Mouse (Mus musculus) hindbrain, embryonic 14.5 days (tissue): ENCODE measurements around the gene Gm9817. TPM values are rescaled to one million over a fixed set of nuclear protein-coding genes. Genes with fewer than 3 reads are reported as not detected.
"Not testable (repeated sequence)": the region's sequence is repeated elsewhere in the genome, so short reads cannot be mapped to it uniquely, and the experiment has no call there.

Experiments used
- ATAC-seq: fragments of 200-750 bp; cut with Nextera tagmentation; 2 replicates; pipeline ENCODE4 v1.8.0; 2017; ENCODE audit warnings: moderate number of reproducible peaks, mild to moderate bottlenecking, moderate TSS enrichment, moderate library complexity; ENCODE audit not compliant: low FRiP score
- DNase-seq: peaks from one replicate; pipeline ENCODE4 v3.0.0-alpha.2; 2015; ENCODE audit warnings: low spot score
- H3K27ac ChIP-seq: fragments of 300-500 bp; sonication (generic); 2 replicates; pipeline ENCODE4 v1.5.1; 2014; ENCODE audit warnings: mild to moderate bottlenecking, moderate library complexity
- H3K27me3 ChIP-seq: fragments of 300-500 bp; sonication (generic); 2 replicates; pipeline ENCODE4 v1.6.1; 2014; ENCODE audit warnings: mild to moderate bottlenecking, low read length, mixed read lengths; ENCODE audit not compliant: control insufficient read depth, insufficient read depth
- H3K36me3 ChIP-seq: fragments of 300-500 bp; sonication (generic); replicated peaks from 2 replicates; pipeline ENCODE4 v1.6.1; 2014; ENCODE audit not compliant: control insufficient read depth, insufficient read depth
- H3K4me1 ChIP-seq: fragments of 300-500 bp; sonication (generic); replicated peaks from 2 replicates; pipeline ENCODE4 v1.6.1; 2014; ENCODE audit warnings: antibody characterized with exemption, low read length, mixed read lengths; ENCODE audit not compliant: control insufficient read depth, insufficient read depth
- H3K4me2 ChIP-seq: fragments of 300-500 bp; sonication (generic); replicated peaks from 2 replicates; pipeline ENCODE4 v1.6.1; 2014; ENCODE audit warnings: mild to moderate bottlenecking, moderate library complexity
- H3K4me3 ChIP-seq: fragments of 300-500 bp; sonication (generic); replicated peaks from 2 replicates; pipeline ENCODE4 v1.5.1; 2014; ENCODE audit warnings: mild to moderate bottlenecking, low read length
- H3K9ac ChIP-seq: fragments of 300-500 bp; sonication (generic); 2 replicates; pipeline ENCODE4 v1.6.1; 2014
- H3K9me3 ChIP-seq: fragments of 300-500 bp; sonication (generic); 2 replicates; pipeline ENCODE4 v1.6.1; 2016; ENCODE audit warnings: low read length; ENCODE audit not compliant: control insufficient read depth
- WGBS: fragments of 180-500 bp; shearing (Covaris S2); extraction: QIAGEN DNeasy Blood & Tissue Kit; methylation state at CpG from one replicate; pipeline ENCODE4 v1.1.7; 2014; 5-methylcytosine and 5-hydroxymethylcytosine counted together
- polyA plus RNA-seq: library from polyadenylated mRNA; unstranded; fragments of >200 nt; fragmentation: Nextera tagmentation; extraction: Ambion mirVana; gene quantifications from 2 replicates; pipeline ENCODE4 v1.2.1, GENCODE M21; 2014

Gene Gm9817
- 0.09 TPM in 1 of 2 replicates, not detected in the other for polyA plus RNA-seq

DNA sequence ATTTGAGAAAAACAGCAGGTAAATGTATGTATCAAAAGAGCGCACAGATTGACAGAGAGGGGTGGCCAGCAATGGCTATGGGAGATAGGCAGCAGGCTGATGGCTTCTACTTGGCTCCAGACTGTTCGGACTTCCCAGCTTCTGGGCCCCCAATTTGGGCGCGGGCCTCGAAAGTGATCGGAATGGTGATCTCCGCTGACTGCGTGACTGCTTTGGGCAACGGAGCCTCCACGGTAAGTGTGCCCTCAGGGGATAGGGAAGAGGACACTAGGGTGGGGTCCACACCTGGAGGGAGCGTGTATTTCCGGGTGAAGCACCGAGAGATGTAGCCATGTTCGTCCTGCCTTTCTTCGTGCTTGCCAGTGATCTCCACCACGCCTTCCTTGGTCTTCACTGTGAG is at the start of gene Gm9817:
Gene Gm9817 (plus strand): TSS at position 301 of the 400 bp plus-strand sequence.
- not testable (repeated sequence) for H3K36me3 ChIP-seq, DNase-seq, H3K27me3 ChIP-seq, H3K9me3 ChIP-seq, H3K4me3 ChIP-seq, ATAC-seq, H3K9ac ChIP-seq, H3K4me2 ChIP-seq, H3K27ac ChIP-seq, H3K4me1 ChIP-seq
- WGBS: 49% methylated on average over 15 of the region's 16 CpGs

DNA sequence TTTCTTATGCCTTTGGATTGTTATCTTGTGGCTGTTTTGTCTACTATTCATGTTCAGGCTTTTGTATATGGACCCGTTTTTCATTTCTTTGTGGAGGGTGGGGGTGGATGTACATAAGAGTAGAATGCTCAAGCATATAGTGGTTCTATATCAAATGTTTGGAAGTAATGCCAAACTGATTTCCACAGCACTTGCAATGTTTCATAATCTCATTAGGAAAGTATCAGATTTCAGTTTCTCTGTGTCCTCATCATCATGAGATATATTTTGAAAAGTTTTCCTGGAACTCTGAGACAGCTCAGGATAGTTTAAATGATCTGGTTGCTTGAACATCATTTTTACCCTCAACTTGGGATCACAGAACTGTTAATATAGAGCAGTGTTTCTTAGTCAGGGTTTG is 48.7 kb upstream of the Gm9817 start:
- ATAC-seq (no peak), DNase-seq (no peak)
- Histone ChIP-seq H3K27ac (no peak overlapping the region), H3K9ac (no peak overlapping the region), H3K9me3 (no peaks in the 10 kb centered on the region), H3K4me3 (no peak overlapping the region), H3K27me3 (no peaks in the 10 kb centered on the region), H3K4me2 (no peak overlapping the region), H3K4me1 (no peaks in the 10 kb centered on the region), H3K36me3 (no peaks in the 10 kb centered on the region)
- WGBS: 86% methylated on average over 1 of the region's 1 CpGs

DNA sequence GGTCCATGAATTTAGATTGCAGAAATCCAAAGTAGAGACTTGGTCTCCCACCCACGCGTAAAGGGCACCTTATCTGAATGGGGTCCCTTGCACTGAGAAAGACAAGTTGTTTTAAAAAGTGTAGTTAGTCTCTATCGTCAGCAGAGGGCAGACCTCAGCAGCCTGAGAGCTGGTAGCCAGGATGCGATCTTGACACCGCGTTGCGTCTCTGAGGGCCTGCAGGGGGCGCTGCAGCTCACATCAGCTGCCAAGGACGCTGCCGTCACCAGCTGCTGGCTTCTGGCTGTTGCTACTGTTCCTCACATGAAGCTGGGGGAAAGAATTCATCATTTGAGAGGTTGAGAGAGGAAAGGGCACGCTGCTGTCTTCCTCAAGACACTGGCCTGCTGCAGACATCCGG is 47.7 kb upstream of the Gm9817 start:
- Histone ChIP-seq H3K27me3 (no peaks in the 10 kb centered on the region), H3K4me1 (no peaks in the 10 kb centered on the region), H3K36me3 (no peaks in the 10 kb centered on the region), H3K27ac (no peak overlapping the region), H3K4me3 (no peak overlapping the region), H3K4me2 (no peak overlapping the region), H3K9me3 (no peaks in the 10 kb centered on the region), H3K9ac (no peak overlapping the region)
- ATAC-seq (no peak), DNase-seq (peak; percentile 98)
- 11% methylated on average over 12 of the region's 12 CpGs for WGBS

DNA sequence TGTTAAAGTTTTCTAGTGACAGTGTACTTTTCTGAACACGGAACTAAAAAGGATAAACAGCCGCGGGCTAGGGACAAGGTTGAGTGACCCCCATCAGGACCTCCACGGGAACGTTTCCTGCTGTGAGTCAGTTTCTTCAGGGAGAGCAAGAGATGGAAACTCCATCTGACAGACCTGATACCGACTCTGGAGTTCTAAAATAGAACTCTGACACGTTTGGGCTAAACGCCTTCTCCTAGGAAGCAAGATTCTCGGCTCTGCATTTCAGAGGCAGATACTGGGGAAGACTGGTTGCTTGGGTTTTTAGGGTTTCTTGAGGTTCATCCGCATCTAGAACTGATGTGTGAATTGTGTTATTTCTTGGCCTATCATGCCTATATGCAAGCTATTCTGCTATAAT is 47.2 kb upstream of the Gm9817 start:
- no peak overlapping the region for H3K9ac ChIP-seq
- WGBS: 70% methylated on average over 10 of the region's 10 CpGs
- no peaks in the 10 kb centered on the region for H3K36me3 ChIP-seq

DNA sequence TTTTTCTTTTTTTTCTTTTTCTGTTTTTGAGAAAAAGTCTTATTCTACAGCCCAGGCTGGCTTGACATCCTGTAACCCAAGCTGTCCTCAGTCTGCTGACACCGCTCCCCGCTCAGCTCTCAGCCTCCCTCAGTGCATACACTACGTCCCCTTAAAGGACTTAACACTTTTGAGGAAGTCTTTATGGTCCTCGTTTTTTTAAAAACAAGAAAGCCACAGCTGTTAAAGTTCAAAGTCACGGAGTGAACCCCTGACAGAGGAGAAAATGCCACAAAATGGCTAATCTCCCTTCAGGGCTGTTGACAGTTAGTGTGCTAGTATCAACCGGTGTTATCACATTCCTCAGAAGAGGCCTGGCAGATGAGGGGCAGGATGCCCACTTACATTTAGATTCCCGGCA is 46.7 kb upstream of the Gm9817 start:
- Histone ChIP-seq H3K4me1 (no peaks in the 10 kb centered on the region), H3K27me3 (no peaks in the 10 kb centered on the region), H3K27ac (no peak overlapping the region), H3K4me2 (no peak overlapping the region), H3K36me3 (no peaks in the 10 kb centered on the region), H3K4me3 (no peak overlapping the region), H3K9ac (no peak overlapping the region), H3K9me3 (no peaks in the 10 kb centered on the region)
- 79% methylated on average over 7 of the region's 7 CpGs for WGBS
- no peak for DNase-seq
- no peak for ATAC-seq

More for the DNA sequence above, 47.2 kb upstream of the Gm9817 start:
- no peaks in the 10 kb centered on the region for H3K27me3 ChIP-seq
- DNase-seq: no peak
- ATAC-seq: no peak
- H3K4me1 ChIP-seq: no peaks in the 10 kb centered on the region
- H3K27ac ChIP-seq: no peak overlapping the region
- H3K4me2 ChIP-seq: no peak overlapping the region
- H3K9me3 ChIP-seq: no peaks in the 10 kb centered on the region
- no peak overlapping the region for H3K4me3 ChIP-seq

DNA sequence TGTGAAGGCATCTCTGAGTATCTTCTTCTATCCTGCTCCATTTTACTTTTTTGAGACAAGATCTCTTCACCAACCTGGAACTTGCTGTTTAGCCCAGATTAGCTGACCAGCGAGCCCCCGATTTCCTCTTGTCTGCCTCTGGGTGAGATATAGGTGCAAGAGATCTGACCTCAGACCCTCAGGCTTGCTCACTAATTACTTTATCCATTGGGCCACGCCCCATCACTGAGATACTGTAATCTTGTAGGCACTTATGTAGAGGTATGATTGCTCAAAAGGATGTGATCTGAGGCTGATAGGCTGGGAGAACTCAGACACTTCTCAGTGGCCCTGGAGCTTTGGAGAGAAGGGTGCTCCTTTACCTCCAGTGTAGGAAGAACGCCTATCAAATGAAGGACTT is 46.0 kb upstream of the Gm9817 start:
- DNase-seq (no peak), ATAC-seq (no peak)
- Histone ChIP-seq H3K9me3 (no peaks in the 10 kb centered on the region), H3K27me3 (no peaks in the 10 kb centered on the region), H3K36me3 (no peaks in the 10 kb centered on the region), H3K4me3 (no peak overlapping the region), H3K9ac (no peak overlapping the region), H3K4me1 (no peaks in the 10 kb centered on the region), H3K4me2 (no peak overlapping the region), H3K27ac (no peak overlapping the region)
- WGBS: 92% methylated on average over 4 of the region's 4 CpGs

DNA sequence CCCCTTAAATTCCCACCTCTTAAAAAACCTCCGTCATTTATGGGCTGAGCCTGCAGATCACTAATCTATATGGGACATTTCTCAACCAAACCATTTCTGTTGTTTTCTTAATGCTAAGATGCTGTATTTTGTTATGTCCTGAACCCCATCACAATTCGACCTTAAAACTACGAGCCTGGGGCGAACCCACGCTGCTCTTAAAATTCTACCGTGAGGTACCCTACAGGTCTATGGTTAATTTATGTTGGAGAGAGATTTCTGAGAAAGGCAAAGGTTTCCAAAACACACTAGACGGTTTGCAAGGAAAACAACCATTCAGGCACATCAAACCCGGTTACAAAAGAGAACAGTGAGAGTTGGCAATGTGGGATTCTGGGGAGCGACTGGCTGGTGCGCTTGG is 45.1 kb upstream of the Gm9817 start:
- H3K27me3 ChIP-seq: no peaks in the 10 kb centered on the region
- no peaks in the 10 kb centered on the region for H3K36me3 ChIP-seq
- H3K4me2 ChIP-seq: no peak overlapping the region
- H3K27ac ChIP-seq: no peak overlapping the region
- H3K9ac ChIP-seq: no peak overlapping the region
- ATAC-seq (no peak), DNase-seq (no peak)
- no peaks in the 10 kb centered on the region for H3K9me3 ChIP-seq
- no peak overlapping the region for H3K4me3 ChIP-seq
- no peaks in the 10 kb centered on the region for H3K4me1 ChIP-seq
- WGBS: 90% methylated on average over 10 of the region's 10 CpGs

DNA sequence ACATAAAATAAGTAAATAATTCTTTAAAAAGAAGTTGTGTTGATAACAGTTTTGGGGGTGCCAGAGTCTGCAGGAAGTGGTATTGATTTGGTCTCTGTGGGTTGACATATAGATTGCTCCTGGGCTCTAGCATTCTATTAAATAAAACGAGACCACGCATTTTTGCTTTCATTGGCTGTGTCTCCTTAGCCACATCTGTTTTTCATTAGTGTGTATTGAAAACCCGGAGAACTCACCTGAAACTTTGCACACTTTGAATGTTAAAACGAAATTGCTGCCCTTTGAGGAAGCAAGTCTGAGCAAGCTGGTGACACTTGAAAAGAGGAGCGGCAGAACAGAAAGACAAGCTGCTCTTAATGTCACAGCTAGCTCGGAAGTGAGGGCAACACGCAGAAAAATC is 43.7 kb upstream of the Gm9817 start:
- no peak for ATAC-seq
- H3K4me3 ChIP-seq: no peak overlapping the region
- WGBS: 78% methylated on average over 7 of the region's 7 CpGs
- DNase-seq: no peak
- no peaks in the 10 kb centered on the region for H3K9me3 ChIP-seq
- H3K36me3 ChIP-seq: no peaks in the 10 kb centered on the region
- H3K9ac ChIP-seq: no peak overlapping the region
- H3K4me2 ChIP-seq: no peak overlapping the region
- H3K27me3 ChIP-seq: no peaks in the 10 kb centered on the region
- no peak overlapping the region for H3K27ac ChIP-seq
- H3K4me1 ChIP-seq: no peaks in the 10 kb centered on the region

DNA sequence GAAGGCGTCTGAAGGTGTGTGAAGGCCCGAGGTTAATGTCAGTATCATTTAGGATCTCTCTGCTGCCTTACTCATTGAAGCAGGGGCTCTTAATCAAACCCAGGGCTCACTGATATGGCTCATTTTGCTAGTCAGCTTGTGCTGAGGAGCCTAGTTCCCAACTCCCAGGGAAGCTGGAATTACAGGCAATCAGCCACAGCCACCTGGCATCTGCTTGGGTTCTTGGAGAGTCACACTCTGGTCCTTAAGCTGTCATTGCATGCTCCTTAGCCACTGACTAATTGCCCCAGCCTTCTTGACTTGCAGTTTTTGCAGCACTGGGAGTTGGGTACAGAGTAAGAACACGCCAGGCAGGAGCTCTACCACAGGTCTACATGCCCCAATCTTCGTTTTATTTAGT is 42.1 kb upstream of the Gm9817 start:
- ATAC-seq: no peak
- DNase-seq: no peak

DNA sequence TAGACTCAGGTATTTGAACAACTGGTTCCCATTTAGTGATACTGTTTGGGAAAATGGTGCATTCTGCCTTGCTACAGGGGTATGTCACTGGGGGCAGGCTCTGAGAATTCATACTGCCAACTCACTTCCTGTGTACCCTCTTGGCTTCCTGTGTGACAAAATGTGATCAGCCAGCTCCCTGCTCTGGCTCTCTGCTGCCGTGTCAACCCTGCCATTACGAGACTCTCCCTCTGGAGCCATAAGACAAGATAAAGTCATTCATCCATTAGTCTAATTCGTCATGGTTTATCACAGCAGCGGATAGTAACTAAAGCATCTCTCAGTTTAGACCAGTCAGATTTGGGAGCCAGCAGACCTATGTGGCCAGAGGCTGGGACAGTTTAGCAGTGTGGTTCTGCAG is 38.3 kb upstream of the Gm9817 start:
- Histone ChIP-seq H3K4me2 (no peak overlapping the region), H3K4me3 (no peak overlapping the region), H3K9ac (no peak overlapping the region), H3K27me3 (no peaks in the 10 kb centered on the region), H3K36me3 (no peaks in the 10 kb centered on the region), H3K27ac (no peak overlapping the region), H3K4me1 (no peaks in the 10 kb centered on the region), H3K9me3 (no peaks in the 10 kb centered on the region)
- ATAC-seq: no peak
- no peak for DNase-seq
- 43% methylated on average over 4 of the region's 4 CpGs for WGBS

More for the DNA sequence above, 42.1 kb upstream of the Gm9817 start:
- H3K27ac ChIP-seq: no peak overlapping the region
- no peak overlapping the region for H3K4me2 ChIP-seq
- H3K4me3 ChIP-seq: no peak overlapping the region
- no peaks in the 10 kb centered on the region for H3K27me3 ChIP-seq
- WGBS: 93% methylated on average over 4 of the region's 4 CpGs
- H3K4me1 ChIP-seq: no peaks in the 10 kb centered on the region
- no peaks in the 10 kb centered on the region for H3K9me3 ChIP-seq
- H3K9ac ChIP-seq: no peak overlapping the region
- H3K36me3 ChIP-seq: no peaks in the 10 kb centered on the region
